Mouse (Mus musculus) liver, embryonic 15.5 days (tissue): Measurements from ENCODE around the gene Olfr835. TPM values are rescaled to one million over a fixed set of nuclear protein-coding genes. Genes with fewer than 3 reads are reported as not detected.

Source experiments
- ATAC-seq: fragments of 200-750 bp; cut with Nextera tagmentation; 2 replicates; pipeline ENCODE4 v1.8.0; 2017; ENCODE audit warnings: moderate number of reproducible peaks, mild to moderate bottlenecking, moderate library complexity; ENCODE audit not compliant: insufficient read depth
- H3K27ac ChIP-seq: fragments of 300-500 bp; sonication (generic); replicated peaks from 2 replicates; pipeline ENCODE4 v1.5.1; 2015; ENCODE audit warnings: mild to moderate bottlenecking, inconsistent platforms
- H3K27me3 ChIP-seq: fragments of 300-500 bp; sonication (generic); 2 replicates; pipeline ENCODE4 v1.6.1; 2015; ENCODE audit warnings: mild to moderate bottlenecking, inconsistent platforms
- H3K36me3 ChIP-seq: fragments of 300-500 bp; sonication (generic); replicated peaks from 2 replicates; pipeline ENCODE4 v1.6.1; 2015; ENCODE audit warnings: moderate library complexity, mild to moderate bottlenecking, inconsistent platforms
- H3K4me1 ChIP-seq: fragments of 300-500 bp; sonication (generic); replicated peaks from 2 replicates; pipeline ENCODE4 v1.6.1; 2015; ENCODE audit warnings: inconsistent platforms
- H3K4me2 ChIP-seq: fragments of 300-500 bp; sonication (generic); 2 replicates; pipeline ENCODE4 v1.6.1; 2015; ENCODE audit warnings: moderate library complexity, mild to moderate bottlenecking, inconsistent platforms
- H3K4me3 ChIP-seq: fragments of 300-500 bp; sonication (generic); replicated peaks from 2 replicates; pipeline ENCODE4 v1.5.1; 2015; ENCODE audit warnings: mild to moderate bottlenecking, inconsistent platforms
- H3K9ac ChIP-seq: fragments of 300-500 bp; sonication (generic); 2 replicates; pipeline ENCODE4 v1.6.1; 2015; ENCODE audit warnings: moderate library complexity, mild to moderate bottlenecking, inconsistent platforms
- H3K9me3 ChIP-seq: fragments of 300-500 bp; sonication (generic); replicated peaks from 2 replicates; pipeline ENCODE4 v1.6.1; 2016; ENCODE audit warnings: inconsistent platforms
- WGBS: fragments of 180-500 bp; shearing (Covaris S2); methylation state at CpG from one replicate; pipeline ENCODE4 v1.1.7; 2015; ENCODE audit warnings: mixed read lengths; ENCODE audit not compliant: insufficient replicate concordance; 5-methylcytosine and 5-hydroxymethylcytosine counted together
- polyA plus RNA-seq: library from polyadenylated mRNA; unstranded; fragments of >200 nt; fragmentation: Nextera tagmentation; extraction: Ambion mirVana; gene quantifications from 2 replicates; pipeline ENCODE4 v1.2.1, GENCODE M21; 2015

Olfr835 gene
- not detected in 2 replicates for polyA plus RNA-seq

GRCm38 (mm10) chr9:19032435-19032834 lies at the start of gene Olfr835:
Gene Olfr835 (plus strand): TSS chr9:19032735.
- no peaks in the 10 kb centered on the region for H3K36me3 ChIP-seq
- no peak for ATAC-seq
- H3K4me1 ChIP-seq, result no peaks in the 10 kb centered on the region
- no peaks in the 10 kb centered on the region for H3K27me3 ChIP-seq
- no peak within 1 kb of the TSS for H3K4me2 ChIP-seq
- no peak within 1 kb of the TSS for H3K9ac ChIP-seq
- H3K27ac ChIP-seq, result no peak within 1 kb of the TSS
- H3K4me3 ChIP-seq, result no peak within 1 kb of the TSS
- 33% methylated on average over 1 of the region's 1 CpGs for WGBS
- no peaks in the 10 kb centered on the region for H3K9me3 ChIP-seq

- Histone ChIP-seq H3K36me3 (no peaks in the 10 kb centered on the region), H3K4me1 (no peaks in the 10 kb centered on the region)
- ATAC-seq, result no peak
Measured at GRCm38 (mm10) chr9:18987690-18988089, 44.8 kb upstream of the Olfr835 start, which contains the start of gene Olfr834. Gene Olfr834 (plus strand): TSS chr9:18987990.

DNA sequence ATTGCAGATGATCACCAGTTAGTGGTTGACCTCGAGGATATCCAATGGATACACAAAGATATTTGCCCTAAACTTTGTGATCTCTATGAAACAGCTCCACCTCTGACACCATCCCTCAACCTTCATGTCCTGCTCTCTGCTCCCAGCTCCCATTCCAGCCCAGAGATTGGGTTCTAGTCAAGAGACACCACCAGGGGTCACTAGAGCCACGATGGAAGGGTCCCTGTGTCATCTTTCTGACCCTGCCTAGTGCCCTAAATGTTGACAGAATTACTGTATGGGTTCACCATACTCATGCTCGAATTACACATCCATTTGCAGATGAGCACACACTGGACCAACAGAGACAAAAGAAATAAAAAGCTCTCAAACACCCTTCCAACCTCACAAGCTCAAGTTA lies 52.5 kb downstream of the Olfr835 start:
- H3K36me3 ChIP-seq, result no peaks in the 10 kb centered on the region
- H3K27ac ChIP-seq, result no peak overlapping the region
- no peak for ATAC-seq
- no peak overlapping the region for H3K4me2 ChIP-seq
- 20% methylated on average over 3 of the region's 3 CpGs for WGBS
- H3K9me3 ChIP-seq, result no peaks in the 10 kb centered on the region
- no peak overlapping the region for H3K4me3 ChIP-seq
- H3K9ac ChIP-seq, result no peak overlapping the region
- no peaks in the 10 kb centered on the region for H3K4me1 ChIP-seq
- H3K27me3 ChIP-seq, result no peaks in the 10 kb centered on the region

More at GRCm38 (mm10) chr9:18987690-18988089, 44.8 kb upstream of the Olfr835 start, which contains the start of gene Olfr834:
- H3K9ac ChIP-seq, result no peak within 1 kb of the TSS
- H3K4me2 ChIP-seq, result no peak within 1 kb of the TSS
- no peaks in the 10 kb centered on the region for H3K9me3 ChIP-seq
- no peaks in the 10 kb centered on the region for H3K27me3 ChIP-seq
- WGBS, result 61% methylated on average over 3 of the region's 3 CpGs
- no peak within 1 kb of the TSS for H3K4me3 ChIP-seq
- H3K27ac ChIP-seq, result no peak within 1 kb of the TSS

Other genes starting within 250 kb of the Olfr835 start
- not detected in 2 replicates for gene Olfr828, start 213.2 kb upstream of the Olfr835 start, polyA plus RNA-seq
- gene Olfr829, start 177.8 kb upstream of the Olfr835 start, polyA plus RNA-seq, result not detected in 2 replicates
- not detected in 2 replicates for gene Olfr830, start 158.0 kb upstream of the Olfr835 start, polyA plus RNA-seq
- gene Olfr832, start 95.6 kb upstream of the Olfr835 start, polyA plus RNA-seq, result not detected in 2 replicates
- not detected in 2 replicates for gene Olfr834, start 44.7 kb upstream of the Olfr835 start, polyA plus RNA-seq
- gene Olfr836, start 87.6 kb downstream of the Olfr835 start, polyA plus RNA-seq, result not detected in 2 replicates
- not detected in 2 replicates for gene Olfr837, start 103.6 kb downstream of the Olfr835 start, polyA plus RNA-seq
- gene Olfr839-ps1, start 144.6 kb downstream of the Olfr835 start, polyA plus RNA-seq, result not detected in 2 replicates
- not detected in 2 replicates for gene Olfr843, start 219.3 kb downstream of the Olfr835 start, polyA plus RNA-seq